Mouse (Mus musculus) C2C12 (cell line): ENCODE results near the gene Rasd2. TPM values are rescaled to one million over a fixed set of nuclear protein-coding genes. Genes with fewer than 3 reads are reported as not detected.

Experiments used
- H3K27me3 ChIP-seq: one replicate; pipeline ENCODE4 v1.6.1; 2011; ENCODE audit not compliant: control insufficient read depth, insufficient read depth, insufficient read length
- H3K36me3 ChIP-seq: one replicate; pipeline ENCODE4 v1.6.1; 2011; ENCODE audit not compliant: control insufficient read depth, insufficient read depth
- H3K4me3 ChIP-seq: one replicate; pipeline ENCODE4 v1.5.1; 2011; ENCODE audit warnings: mild to moderate bottlenecking, control low read depth; ENCODE audit not compliant: poor library complexity, insufficient read depth, severe bottlenecking
- H3K79me2 ChIP-seq: one replicate; pipeline ENCODE4 v1.6.1; 2011; ENCODE audit not compliant: control insufficient read depth, insufficient read depth
- H3K79me3 ChIP-seq: one replicate; pipeline ENCODE4 v1.6.1; 2011; ENCODE audit warnings: low read depth, control low read depth
- H3ac ChIP-seq: one replicate; pipeline ENCODE3; 2011; ENCODE audit warnings: low read depth; ENCODE audit not compliant: control insufficient read depth, insufficient read length
- CEBPB ChIP-seq: IDR thresholded peaks from one replicate; pipeline ENCODE4 v1.6.1; 2011; ENCODE audit warnings: low read depth, mild to moderate bottlenecking, control low read depth, moderate library complexity
- CTCF ChIP-seq: IDR thresholded peaks from one replicate; pipeline ENCODE4 v1.5.1; 2011; ENCODE audit not compliant: control insufficient read depth, insufficient read depth, insufficient read length
- FOSL1 ChIP-seq: IDR thresholded peaks from one replicate; pipeline ENCODE4 v1.8.0; 2011; ENCODE audit warnings: mild to moderate bottlenecking, low read length; ENCODE audit not compliant: poor library complexity, insufficient read depth, severe bottlenecking
- MAX ChIP-seq: IDR thresholded peaks from one replicate; pipeline ENCODE4 v1.6.1; 2011; ENCODE audit warnings: mild to moderate bottlenecking, control low read depth
- MYOD1 ChIP-seq: IDR thresholded peaks from one replicate; pipeline ENCODE4 v1.6.1; 2011; ENCODE audit warnings: low read depth; ENCODE audit not compliant: control insufficient read depth, insufficient read length
- MYOG ChIP-seq: IDR thresholded peaks from one replicate; pipeline ENCODE4 v1.6.1; 2011; ENCODE audit not compliant: control insufficient read depth, insufficient read length; ENCODE audit errors: extremely low read depth
- USF1 ChIP-seq: IDR thresholded peaks from one replicate; pipeline ENCODE4 v1.6.1; 2011; ENCODE audit warnings: low read depth, mild to moderate bottlenecking, control low read depth, moderate library complexity
- polyA plus RNA-seq: library from polyadenylated mRNA; unstranded; fragments of >200 nt; fragmentation: generic; extraction: Trizol; gene quantifications from one replicate; pipeline ENCODE4 v1.2.1, GENCODE M21; 2012; ENCODE audit warnings: missing spikeins

The Rasd2 gene
- polyA plus RNA-seq, 1 experiment = not detected

GRCm38 (mm10) chr8:75202913-75203312, 10.8 kb upstream of the Rasd2 start:
- H3K27me3 ChIP-seq = peaks cover 26% of the 10 kb centered on the region
- H3ac ChIP-seq = no peak overlapping the region
- no peaks in the 10 kb centered on the region for H3K79me3 ChIP-seq
- TF ChIP-seq FOSL1 (no peak), MAX (no peak), MYOG (no peak), CEBPB (no peak), CTCF (no peak), MYOD1 (no peak)
- H3K4me3 ChIP-seq = no peak overlapping the region
- no peaks in the 10 kb centered on the region for H3K36me3 ChIP-seq
- H3K79me2 ChIP-seq = no peaks in the 10 kb centered on the region

- Histone ChIP-seq H3K4me3 (no peak overlapping the region), H3ac (no peak overlapping the region), H3K27me3 (peaks cover 26% of the 10 kb centered on the region), H3K79me2 (no peaks in the 10 kb centered on the region), H3K79me3 (no peaks in the 10 kb centered on the region), H3K36me3 (no peaks in the 10 kb centered on the region)
- TF ChIP-seq FOSL1 (no peak), USF1 (no peak)
Observed at GRCm38 (mm10) chr8:75203420-75203819, 10.3 kb upstream of the Rasd2 start.

- no peak overlapping the region for H3K4me3 ChIP-seq
- H3K36me3 ChIP-seq = no peaks in the 10 kb centered on the region
- H3ac ChIP-seq = no peak overlapping the region
- H3K27me3 ChIP-seq = peaks cover 20% of the 10 kb centered on the region
- H3K79me3 ChIP-seq = no peaks in the 10 kb centered on the region
- no peaks in the 10 kb centered on the region for H3K79me2 ChIP-seq
- TF ChIP-seq MYOD1 (no peak), USF1 (no peak)
Observed at GRCm38 (mm10) chr8:75204190-75204868, 9.4 kb upstream of the Rasd2 start.

GRCm38 (mm10) chr8:75211461-75211860, 2.3 kb upstream of the Rasd2 start:
- Histone ChIP-seq H3K4me3 (no peak overlapping the region), H3K79me3 (no peaks in the 10 kb centered on the region), H3ac (no peak overlapping the region), H3K36me3 (no peaks in the 10 kb centered on the region), H3K79me2 (no peaks in the 10 kb centered on the region), H3K27me3 (peaks cover 44% of the 10 kb centered on the region)
- TF ChIP-seq FOSL1 (no peak), MYOD1 (no peak), CTCF (no peak), USF1 (no peak), CEBPB (no peak), MAX (no peak), MYOG (no peak)

- peaks cover 52% of the 10 kb centered on the region for H3K27me3 ChIP-seq
- H3K79me2 ChIP-seq = no peaks in the 10 kb centered on the region
- no peaks in the 10 kb centered on the region for H3K79me3 ChIP-seq
- no peaks in the 10 kb centered on the region for H3K36me3 ChIP-seq
- no peak overlapping the region for H3ac ChIP-seq
- TF ChIP-seq USF1 (no peak), FOSL1 (no peak), CEBPB (no peak), CTCF (no peak), MAX (no peak), MYOD1 (no peak), MYOG (no peak)
- no peak overlapping the region for H3K4me3 ChIP-seq
Observed at GRCm38 (mm10) chr8:75212631-75213306, 975 bp upstream of the Rasd2 start.

- Histone ChIP-seq H3K27me3 (peaks cover 52% of the 10 kb centered on the region), H3K79me3 (no peaks in the 10 kb centered on the region), H3K4me3 (no peak overlapping the region), H3ac (no peak overlapping the region), H3K79me2 (no peaks in the 10 kb centered on the region), H3K36me3 (no peaks in the 10 kb centered on the region)
- TF ChIP-seq USF1 = no peak
- no peak for TF ChIP-seq CEBPB
- no peak for TF ChIP-seq MYOD1
- no peak for TF ChIP-seq MYOG
- TF ChIP-seq FOSL1 = no peak
- TF ChIP-seq CTCF = no peak
Observed at GRCm38 (mm10) chr8:75213307-75213651, 465 bp upstream of the Rasd2 start.
